Mouse (Mus musculus): ENCODE results near the gene Olfr898.

Gene Olfr898

DNA sequence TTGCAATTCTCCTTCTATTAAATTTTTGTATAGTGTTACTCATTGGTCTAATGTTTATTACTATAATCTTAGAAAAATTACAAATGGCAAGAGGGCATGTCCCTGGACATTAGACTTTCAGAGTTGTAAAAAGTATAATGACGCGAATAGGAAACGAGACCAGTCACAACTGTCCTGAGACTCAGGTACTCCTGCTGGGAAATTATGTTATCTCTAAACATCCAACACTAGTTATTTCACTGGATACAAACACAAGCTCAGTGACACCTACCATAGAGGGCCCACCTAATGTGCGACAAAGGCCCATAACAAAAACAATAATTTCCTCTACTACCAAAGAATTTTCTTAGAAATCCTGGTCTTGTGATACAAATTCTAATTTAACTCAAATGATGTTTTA lies at the start of gene Olfr898:
TSS of gene Olfr898 (plus strand) at position 301 of the 400 bp plus-strand sequence.
- no peak for DNase-seq

DNA sequence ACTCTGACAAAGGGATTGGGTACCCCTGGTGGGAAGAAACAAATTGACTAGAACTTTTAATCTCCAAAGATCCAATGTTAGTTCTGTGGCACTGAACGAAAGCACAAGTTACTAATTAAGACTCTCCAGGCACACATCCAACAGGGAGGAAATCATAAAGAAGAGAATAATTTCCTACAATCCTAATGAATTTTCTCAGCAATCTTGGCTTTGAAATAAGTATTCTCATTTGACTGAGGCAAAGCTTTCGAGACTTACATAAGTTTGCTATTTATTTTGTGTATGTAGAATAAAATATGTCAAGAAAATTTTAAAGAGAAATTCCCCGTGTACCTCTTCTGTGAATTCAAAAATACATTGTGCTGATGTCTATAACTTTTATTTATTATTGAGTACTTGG lies 19.5 kb upstream of the Olfr898 start, which contains the start of gene Olfr25:
TSS of gene Olfr25 (plus strand) at position 301 of the 400 bp plus-strand sequence.
- no peak for DNase-seq

DNA sequence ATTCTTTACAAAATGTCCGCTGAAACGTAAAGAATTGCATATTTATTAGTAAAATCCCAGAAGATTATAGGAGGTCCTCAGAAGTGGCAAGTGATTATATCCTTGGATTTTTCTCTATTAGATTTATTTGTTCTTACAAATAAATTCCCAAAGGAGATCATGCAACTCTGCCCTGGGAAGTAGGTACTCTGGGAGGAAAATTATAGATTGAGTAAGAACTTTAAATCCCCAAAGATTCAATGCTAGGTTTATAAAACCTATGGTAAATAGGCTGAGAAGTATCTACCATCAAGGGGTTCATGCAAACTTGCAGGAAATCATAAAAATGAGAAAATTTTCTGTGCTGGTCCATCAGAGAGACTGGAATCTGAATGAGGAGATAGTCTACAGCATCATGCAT lies 18.4 kb downstream of the Olfr898 start, which contains the start of gene Olfr250:
TSS of gene Olfr250 (plus strand) at position 301 of the 400 bp plus-strand sequence.
- no peak for DNase-seq

DNA sequence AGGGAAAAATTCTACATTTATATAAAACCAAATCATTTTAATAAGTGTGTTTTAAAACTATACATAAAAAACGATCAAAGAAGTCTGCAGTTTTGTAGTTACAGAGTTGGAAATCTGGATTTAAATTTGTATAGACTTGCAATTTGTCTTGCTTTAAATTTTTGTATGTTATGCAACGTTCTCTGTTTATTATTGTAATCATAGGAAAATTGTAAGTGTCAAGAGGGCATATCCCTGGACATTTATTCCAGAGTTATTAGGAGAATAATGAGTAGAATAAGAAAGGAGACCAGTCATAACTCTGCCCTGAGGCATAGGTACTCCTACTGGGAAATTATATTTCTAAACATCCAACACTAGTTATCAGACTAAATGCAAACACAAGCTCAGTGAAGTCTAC lies 28.6 kb downstream of the Olfr898 start, which contains the start of gene Olfr251:
TSS of gene Olfr251 (plus strand) at position 301 of the 400 bp plus-strand sequence.
- no peak for DNase-seq

DNA sequence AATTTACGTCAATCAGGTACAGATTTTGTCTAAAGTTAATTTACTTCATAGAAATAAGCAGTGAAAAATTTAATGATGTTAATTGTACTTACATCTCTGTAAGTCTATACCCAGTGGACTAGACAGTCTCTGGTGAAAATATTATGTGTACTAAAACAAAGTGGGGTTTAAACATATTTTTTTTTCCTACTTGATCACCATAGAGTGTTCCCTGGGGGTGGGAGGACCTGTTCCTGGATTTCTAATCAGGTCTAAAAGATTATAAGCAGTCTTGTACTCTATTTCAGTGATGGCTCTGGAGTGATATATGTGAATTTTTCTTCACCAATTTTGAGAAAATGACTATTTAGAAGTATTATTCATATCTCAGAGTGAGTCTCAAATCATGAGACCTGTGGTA lies 53.2 kb downstream of the Olfr898 start, which contains the start of gene Olfr147:
TSS of gene Olfr147 (plus strand) at position 301 of the 400 bp plus-strand sequence.
- DNase-seq: no peak

Data from cerebellum, adult 9-11 months (tissue).